Mouse (Mus musculus) Patski (cell line): ENCODE measurements around the gene Btbd2. TPM values are rescaled to one million over a fixed set of nuclear protein-coding genes. Genes with fewer than 3 reads are reported as not detected.

Source experiments
- ATAC-seq: fragments of 100-300 bp; one replicate; pipeline ENCODE4 v1.8.0; 2021
- CTCF ChIA-PET: fragments of 350-600 bp; sonication (Branson Sonifier 250); formaldehyde crosslinking; loops from one replicate; lab custom pipeline; 2022; ENCODE audit warnings: inconsistent platforms; lab: Charles Lee
- POLR2A ChIA-PET: fragments of 350-600 bp; sonication (Branson Sonifier 250); formaldehyde crosslinking; loops from one replicate; lab custom pipeline; 2022; ENCODE audit warnings: antibody characterized with exemption, inconsistent platforms; lab: Charles Lee
- DNase-seq: peaks from one replicate; pipeline ENCODE4 v3.0.0-alpha.2; 2011; ENCODE audit warnings: low read depth, low spot score
- H3K27me3 ChIP-seq: fragments of 371-371 bp; one replicate; pipeline ENCODE4 v1.5.1; 2021
- CTCF ChIP-seq: fragments of 100-300 bp; IDR thresholded peaks from one replicate; pipeline ENCODE4 v1.5.1; 2021
- in situ Hi-C: fragments of 300-500 bp; cut with MboI; formaldehyde crosslinking; loops from 3 replicates; pipeline ENCODE4 v1.11.1; 2018; ENCODE audit warnings: low pct_unique_long_range_greater_than_20kb, mixed read lengths
- polyA plus RNA-seq: library from polyadenylated mRNA; unstranded; gene quantifications from one replicate; pipeline ENCODE4 v1.2.3, GENCODE M21; 2021

Btbd2 gene
- polyA plus RNA-seq, 1 experiment from 2014 or later: 70.4 TPM

DNA sequence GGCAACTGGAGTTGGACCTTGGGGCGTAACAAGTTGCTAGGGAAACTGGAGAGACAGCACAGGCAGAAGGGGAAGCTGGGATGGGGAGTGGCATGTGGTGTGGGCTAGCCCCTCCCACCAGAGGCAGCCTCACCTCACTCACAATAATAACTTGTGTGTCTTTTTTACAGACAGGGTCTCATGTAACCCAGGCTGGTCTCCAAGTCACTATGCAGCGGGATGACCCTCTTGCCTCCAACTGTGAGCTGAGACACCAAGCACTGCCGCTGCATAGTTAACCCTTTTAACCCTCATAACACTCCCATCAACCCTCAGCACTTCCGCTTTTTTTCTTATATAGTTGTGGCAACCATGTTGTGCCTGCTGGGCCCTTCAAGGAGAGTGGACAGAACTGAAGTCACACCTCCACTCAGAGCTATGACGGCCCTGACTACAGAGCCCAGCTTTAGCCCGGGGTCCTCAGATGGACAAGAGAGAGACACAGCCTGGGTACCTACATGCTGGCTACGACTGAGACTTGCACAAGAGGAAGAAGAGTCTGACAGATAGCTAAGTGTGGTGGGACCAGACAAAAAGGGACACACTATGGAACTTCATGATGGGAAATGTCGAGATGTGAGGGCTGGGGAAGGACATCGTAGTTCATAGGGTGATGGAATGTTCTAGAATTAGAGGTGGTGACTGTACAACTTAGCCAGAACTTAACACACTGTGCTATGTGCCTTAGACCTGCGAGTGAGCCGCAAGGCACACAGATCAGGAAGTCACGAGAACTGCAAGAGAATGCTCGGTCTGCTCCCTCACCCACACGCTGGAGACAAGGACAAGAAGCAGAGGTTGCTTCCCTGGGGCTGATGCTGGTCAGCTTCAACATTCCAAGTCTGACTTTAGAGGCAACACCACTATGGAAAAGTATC, 35.6 kb upstream of the Btbd2 start:
- no peaks in the 10 kb centered on the region for H3K27me3 ChIP-seq
- no peak for ATAC-seq
- POLR2A ChIA-PET: no interaction called here
- DNase-seq: no peak
- CTCF ChIA-PET: interaction anchor here (0.8 kb wide), 1 partner anchor 11 kb away, joined by 3 read pairs; no protein-coding TSS in a partner anchor
- no peak for TF ChIP-seq CTCF
- in situ Hi-C loops: loop anchor here (25.0 kb wide), 1 partner anchor 255 kb away; the partner anchor contains the start of gene Tcf3

DNA sequence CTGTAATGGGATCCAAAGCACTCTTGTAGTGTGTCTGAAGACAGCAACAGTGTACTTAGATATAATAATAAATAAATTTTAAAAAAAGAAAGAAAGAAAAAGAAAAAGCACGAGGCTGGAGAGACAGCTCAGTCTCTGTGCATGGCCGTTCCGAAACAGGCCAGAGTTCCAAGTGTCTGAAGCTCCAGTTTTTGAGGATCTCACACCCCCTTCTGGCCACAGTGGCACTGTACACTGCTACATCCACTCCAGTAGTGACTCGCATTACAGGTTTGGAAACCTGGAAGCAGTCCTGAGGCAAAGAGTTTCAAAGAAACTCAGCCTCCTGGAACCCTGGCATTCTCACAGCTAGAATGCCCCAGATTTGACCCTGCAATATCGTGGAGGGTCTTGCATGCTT, 31.0 kb upstream of the Btbd2 start:
- ATAC-seq (no peak), DNase-seq (no peak)
- no peak for TF ChIP-seq CTCF
- CTCF ChIA-PET: interaction anchor here (0.8 to 1.8 kb wide), 11 partner anchors 9 to 126 kb away, joined by 3 to 15 read pairs (median 6); partner anchors contain the start of genes Btbd2, Mknk2 and Rexo1
- POLR2A ChIA-PET: interaction anchor here (1.1 kb wide), 1 partner anchor 110 kb away, joined by 3 read pairs; no protein-coding TSS in a partner anchor
- no peaks in the 10 kb centered on the region for H3K27me3 ChIP-seq
- in situ Hi-C loops: loop anchor here (5.0 to 25.0 kb wide), 2 partner anchors 111 to 251 kb away; partner anchors contain the start of genes Klf16 and Tcf3

DNA sequence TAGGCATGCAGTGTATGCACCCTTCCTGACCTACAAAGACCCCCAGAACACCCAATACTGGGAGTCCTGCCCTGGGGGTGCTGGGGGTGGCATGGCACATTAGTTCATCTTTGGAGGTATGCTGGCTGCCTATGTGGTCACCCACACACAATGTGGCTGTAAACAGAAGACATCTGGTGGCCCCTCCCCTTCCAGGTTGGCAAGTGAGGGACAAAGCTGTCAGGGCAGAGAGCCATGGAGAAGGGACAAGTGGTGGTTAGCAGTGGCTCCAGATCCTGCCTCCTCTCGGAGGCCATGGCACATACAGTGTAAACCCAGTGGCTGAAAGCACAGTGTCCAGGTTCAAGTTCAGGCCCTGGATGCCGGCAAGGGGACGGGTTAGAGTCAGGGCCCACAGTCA, 29.7 kb upstream of the Btbd2 start:
- no peak for ATAC-seq
- TF ChIP-seq CTCF: no peak
- no peak for DNase-seq
- in situ Hi-C loops: loop anchor here (5.0 to 25.0 kb wide), 2 partner anchors 109 to 249 kb away; partner anchors contain the start of genes Klf16 and Tcf3
- CTCF ChIA-PET: no interaction called here
- no peaks in the 10 kb centered on the region for H3K27me3 ChIP-seq
- POLR2A ChIA-PET: no interaction called here

DNA sequence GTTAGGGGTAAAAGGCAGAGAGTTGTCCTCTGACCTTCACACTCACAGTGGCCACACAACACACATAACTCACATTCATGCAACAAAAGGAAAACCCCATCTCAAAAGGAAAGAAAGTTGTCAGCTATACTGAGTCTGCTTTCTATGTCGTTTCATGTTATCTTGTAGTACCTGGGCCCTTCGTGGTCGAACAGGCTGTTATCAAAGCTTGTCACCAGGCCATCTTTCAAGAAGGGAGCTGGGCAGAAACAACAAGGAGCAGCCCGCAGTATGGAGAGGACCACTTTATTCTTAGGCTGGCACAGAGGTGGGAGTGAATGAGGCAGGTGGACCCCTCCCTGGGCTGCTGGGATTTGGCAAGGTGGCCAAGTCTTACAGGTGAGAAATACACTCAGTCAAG, 28.1 kb upstream of the Btbd2 start:
- H3K27me3 ChIP-seq: no peaks in the 10 kb centered on the region
- ChIA-PET POLR2A (no interaction called here), CTCF (interaction anchor here (1.1 to 2.6 kb wide), 5 partner anchors 14 to 119 kb away, joined by 4 to 12 read pairs (median 7); no protein-coding TSS in a partner anchor)
- ATAC-seq (no peak), DNase-seq (no peak)
- in situ Hi-C loops: loop anchor here (5.0 to 25.0 kb wide), 2 partner anchors 108 to 248 kb away; partner anchors contain the start of genes Klf16 and Tcf3
- no peak for TF ChIP-seq CTCF

DNA sequence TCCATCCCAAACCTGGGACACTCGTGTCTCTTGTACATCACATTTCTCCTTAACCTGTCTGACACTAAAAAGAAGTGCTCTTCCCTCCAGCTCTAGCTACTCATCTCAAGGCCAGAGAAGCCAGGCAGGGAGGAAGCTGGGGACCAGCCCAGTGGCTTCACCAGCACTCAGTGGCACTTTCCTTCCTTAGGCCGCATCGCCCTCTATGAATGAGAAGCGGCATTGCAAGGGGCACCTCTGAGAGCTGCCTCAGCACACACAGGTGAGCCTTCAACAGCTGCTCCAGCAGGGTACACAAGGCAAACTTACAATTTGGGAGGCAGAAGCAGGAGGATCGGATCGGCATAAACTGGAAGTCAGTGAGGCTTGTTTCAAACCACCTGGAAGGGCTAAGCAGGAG, 27.3 kb upstream of the Btbd2 start:
- H3K27me3 ChIP-seq: no peaks in the 10 kb centered on the region
- POLR2A ChIA-PET: no interaction called here
- DNase-seq (no peak), ATAC-seq (no peak)
- TF ChIP-seq CTCF: no peak
- CTCF ChIA-PET: interaction anchor here (1.1 to 2.6 kb wide), 8 partner anchors 15 to 118 kb away, joined by 3 to 12 read pairs (median 6); no protein-coding TSS in a partner anchor
- in situ Hi-C loops: loop anchor here (25.0 kb wide), 1 partner anchor 247 kb away; the partner anchor contains the start of gene Tcf3

DNA sequence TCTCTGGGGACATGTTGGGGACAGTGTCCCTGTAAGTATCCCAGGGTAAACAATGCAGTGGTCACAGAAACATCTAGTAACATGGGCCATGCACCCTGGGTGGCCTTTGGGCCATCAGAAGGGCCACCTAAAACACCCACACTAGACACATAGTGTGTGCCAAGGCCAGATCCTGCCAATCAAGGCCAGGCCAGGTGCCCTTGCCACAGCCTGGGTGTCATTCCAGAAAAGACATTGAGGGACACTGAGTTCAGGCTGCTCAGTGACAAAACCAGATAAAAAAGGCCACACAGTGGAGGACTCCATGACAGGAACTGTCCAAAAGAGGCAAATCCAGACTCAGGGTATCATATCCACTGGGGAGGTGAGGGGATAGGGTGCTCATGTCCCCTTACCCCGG, 26.8 kb upstream of the Btbd2 start:
- H3K27me3 ChIP-seq: no peaks in the 10 kb centered on the region
- DNase-seq (no peak), ATAC-seq (no peak)
- ChIA-PET CTCF (interaction anchor here (1.1 to 2.6 kb wide), 8 partner anchors 15 to 118 kb away, joined by 3 to 12 read pairs (median 6); no protein-coding TSS in a partner anchor), POLR2A (no interaction called here)
- no peak for TF ChIP-seq CTCF
- in situ Hi-C loops: loop anchor here (25.0 kb wide), 1 partner anchor 246 kb away; the partner anchor contains the start of gene Tcf3

DNA sequence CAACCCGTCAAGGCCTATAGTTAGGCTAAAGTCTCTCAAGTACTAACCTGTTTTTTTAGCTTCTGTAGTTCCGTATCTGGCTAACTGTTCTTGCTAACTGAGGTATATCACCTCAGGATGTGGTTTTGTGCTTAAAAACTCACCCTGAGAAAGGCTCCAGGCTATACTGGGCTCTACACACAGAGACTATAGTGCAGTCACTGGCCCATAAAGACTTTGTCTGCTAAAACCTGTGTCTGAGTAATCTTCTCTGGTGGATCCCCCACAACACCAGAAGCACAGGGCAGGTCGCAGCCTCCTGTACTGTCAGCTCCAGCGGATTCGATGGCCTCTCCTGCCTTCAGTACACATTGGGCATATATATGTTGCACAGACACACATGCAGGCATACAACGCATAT, 25.1 kb upstream of the Btbd2 start:
- ChIA-PET POLR2A (no interaction called here), CTCF (interaction anchor here (1.2 to 1.3 kb wide), 2 partner anchors 10 to 21 kb away, joined by 3 read pairs; no protein-coding TSS in a partner anchor)
- DNase-seq (no peak), ATAC-seq (no peak)
- no peak for TF ChIP-seq CTCF
- no peaks in the 10 kb centered on the region for H3K27me3 ChIP-seq
- in situ Hi-C loops: loop anchor here (25.0 kb wide), 1 partner anchor 245 kb away; the partner anchor contains the start of gene Tcf3

DNA sequence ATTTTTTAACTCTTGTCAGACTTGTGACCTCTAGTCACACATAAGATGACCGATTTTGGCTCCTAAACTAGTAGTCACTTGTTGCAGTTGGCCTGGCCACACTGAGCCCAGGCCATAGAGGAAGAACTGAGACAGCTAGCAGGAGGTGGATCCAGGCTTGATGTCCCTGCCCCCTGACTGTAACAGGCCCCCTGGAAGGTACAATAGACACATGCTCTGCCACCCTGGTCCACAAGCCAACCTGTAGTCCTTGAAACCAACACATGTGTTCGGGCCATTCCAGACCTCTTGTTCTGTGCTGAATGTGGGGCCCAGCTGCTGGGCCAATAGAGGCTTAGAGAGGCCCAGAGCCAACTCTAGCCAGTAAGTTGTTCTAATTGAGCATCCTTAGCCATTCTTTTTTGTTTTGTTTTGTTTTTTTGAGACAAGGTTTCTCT, 23.4 kb upstream of the Btbd2 start:
- ChIA-PET CTCF (interaction anchor here (0.8 kb wide), 1 partner anchor 20 kb away, joined by 3 read pairs; no protein-coding TSS in a partner anchor), POLR2A (interaction anchor here (7.4 kb wide), 1 partner anchor 15 kb away, joined by 78 read pairs; no protein-coding TSS in a partner anchor)
- no peak for ATAC-seq
- TF ChIP-seq CTCF: no peak
- in situ Hi-C loops: loop anchor here (25.0 kb wide), 1 partner anchor 243 kb away; the partner anchor contains the start of gene Tcf3
- H3K27me3 ChIP-seq: no peaks in the 10 kb centered on the region
- no peak for DNase-seq

DNA sequence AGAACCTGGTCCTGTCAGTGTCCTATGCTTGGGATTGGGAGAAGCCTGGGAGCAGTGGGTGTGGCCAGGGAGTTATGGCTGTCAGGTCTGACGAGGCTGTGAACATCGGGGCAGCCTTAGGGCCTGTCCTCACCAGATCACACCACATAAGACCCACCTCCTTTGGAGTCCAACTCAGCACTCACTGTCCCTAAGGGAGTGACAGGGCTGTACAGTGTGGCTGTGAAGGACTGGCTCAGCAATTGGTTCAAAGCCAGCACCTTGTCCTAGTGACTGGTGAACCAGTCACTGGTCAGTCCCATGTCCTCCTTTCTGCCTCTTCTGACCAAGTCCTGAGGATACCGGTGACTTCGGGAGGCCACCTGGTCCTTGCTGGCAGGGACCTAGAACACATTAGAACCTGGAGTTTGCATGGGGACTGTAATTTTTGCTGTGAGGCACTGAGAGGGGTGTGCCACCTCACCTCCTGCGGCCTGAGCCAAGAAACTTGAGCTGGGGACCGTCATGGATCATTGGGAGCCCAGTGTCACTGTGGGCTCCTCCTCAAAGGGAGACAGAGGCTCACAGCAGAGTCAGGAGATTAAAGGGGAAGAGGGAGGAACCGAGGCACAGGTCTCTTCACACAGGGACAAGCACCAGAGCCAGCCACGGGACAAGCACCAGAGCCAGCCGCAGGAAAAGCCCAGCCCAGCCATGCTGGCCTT, 22.8 kb upstream of the Btbd2 start:
- in situ Hi-C loops: loop anchor here (25.0 kb wide), 1 partner anchor 242 kb away; the partner anchor contains the start of gene Tcf3
- no peak for DNase-seq
- CTCF ChIA-PET: interaction anchor here (0.8 kb wide), 1 partner anchor 19 kb away, joined by 3 read pairs; no protein-coding TSS in a partner anchor

More for the DNA sequence above, 22.8 kb upstream of the Btbd2 start:
- TF ChIP-seq CTCF: no peak
- POLR2A ChIA-PET: interaction anchor here (1.7 to 7.4 kb wide), 2 partner anchors 14 to 26 kb away, joined by 3 to 78 read pairs; no protein-coding TSS in a partner anchor
- no peaks in the 10 kb centered on the region for H3K27me3 ChIP-seq
- ATAC-seq: no peak
